Mouse (Mus musculus): ENCODE measurements at regions not wholly inside any gene's neighbourhood (a gene's known extent, or its start where the extent isn't known, plus 50 kb on each side); places are given as distances from the start of the nearest gene placed in this dataset.

- Histone ChIP-seq H3K9me3 (ENCODE audit: control insufficient read depth, low read length) (no peaks in the 10 kb centered on the region), H3K36me3 (ENCODE audit: control insufficient read depth, insufficient read depth, low read length) (no peaks in the 10 kb centered on the region), H3K27ac (ENCODE audit: low read length) (no peak overlapping the region), H3K4me2 (ENCODE audit: low read depth, low read length) (no peak overlapping the region), H3K27me3 (ENCODE audit: control insufficient read depth, insufficient read depth, low read depth, low read length) (no peaks in the 10 kb centered on the region), H3K4me1 (replicated peaks; ENCODE audit: control insufficient read depth, insufficient read depth, low read length) (no peaks in the 10 kb centered on the region), H3K4me3 (ENCODE audit: low read length) (no peak overlapping the region), H3K9ac (ENCODE audit: low read length) (no peak overlapping the region)
- WGBS: 22% methylated on average over 2 of the region's 2 CpGs
- ATAC-seq (ENCODE audit: low read depth): no peak
These were observed 462.1 kb downstream of the Fut8 start for GRCm38 (mm10) chr12:77699896-77700605.

- ATAC-seq (ENCODE audit: low read depth): no peak
- no peak overlapping the region for H3K4me2 ChIP-seq (ENCODE audit: low read depth, low read length)
- no peak overlapping the region for H3K9ac ChIP-seq (ENCODE audit: low read length)
- H3K9me3 ChIP-seq (ENCODE audit: control insufficient read depth, low read length): no peaks in the 10 kb centered on the region
- H3K36me3 ChIP-seq (ENCODE audit: control insufficient read depth, insufficient read depth, low read length): no peaks in the 10 kb centered on the region
- WGBS: 59% methylated on average over 7 of the region's 7 CpGs
- H3K4me3 ChIP-seq (ENCODE audit: low read length): no peak overlapping the region
- H3K4me1 ChIP-seq (replicated peaks; ENCODE audit: control insufficient read depth, insufficient read depth, low read length): no peaks in the 10 kb centered on the region
- no peaks in the 10 kb centered on the region for H3K27me3 ChIP-seq (ENCODE audit: control insufficient read depth, insufficient read depth, low read depth, low read length)
- no peak overlapping the region for H3K27ac ChIP-seq (ENCODE audit: low read length)
These were observed 477.6 kb downstream of the Fut8 start for GRCm38 (mm10) chr12:77715506-77715905.

- Histone ChIP-seq H3K27ac (ENCODE audit: low read length) (no peak overlapping the region), H3K4me1 (replicated peaks; ENCODE audit: control insufficient read depth, insufficient read depth, low read length) (no peaks in the 10 kb centered on the region), H3K4me2 (ENCODE audit: low read depth, low read length) (no peak overlapping the region), H3K27me3 (ENCODE audit: control insufficient read depth, insufficient read depth, low read depth, low read length) (no peaks in the 10 kb centered on the region), H3K9me3 (ENCODE audit: control insufficient read depth, low read length) (no peaks in the 10 kb centered on the region), H3K9ac (ENCODE audit: low read length) (no peak overlapping the region), H3K36me3 (ENCODE audit: control insufficient read depth, insufficient read depth, low read length) (no peaks in the 10 kb centered on the region), H3K4me3 (ENCODE audit: low read length) (no peak overlapping the region)
- ATAC-seq (ENCODE audit: low read depth): no peak
- WGBS: 34% methylated on average over 2 of the region's 2 CpGs
These were observed 478.1 kb downstream of the Fut8 start for GRCm38 (mm10) chr12:77715979-77716378.

- H3K36me3 ChIP-seq (ENCODE audit: control insufficient read depth, insufficient read depth, low read length): no peaks in the 10 kb centered on the region
- no peak overlapping the region for H3K27ac ChIP-seq (ENCODE audit: low read length)
- no peak overlapping the region for H3K9ac ChIP-seq (ENCODE audit: low read length)
- no peaks in the 10 kb centered on the region for H3K9me3 ChIP-seq (ENCODE audit: control insufficient read depth, low read length)
- ATAC-seq (ENCODE audit: low read depth): no peak
- no peaks in the 10 kb centered on the region for H3K4me1 ChIP-seq (replicated peaks; ENCODE audit: control insufficient read depth, insufficient read depth, low read length)
- H3K4me2 ChIP-seq (ENCODE audit: low read depth, low read length): no peak overlapping the region
- H3K27me3 ChIP-seq (ENCODE audit: control insufficient read depth, insufficient read depth, low read depth, low read length): no peaks in the 10 kb centered on the region
- WGBS: 49% methylated on average over 4 of the region's 4 CpGs
- H3K4me3 ChIP-seq (ENCODE audit: low read length): no peak overlapping the region
These were observed 466.3 kb upstream of the Gm6657 start for GRCm38 (mm10) chr12:77727766-77728165.

GRCm38 (mm10) chr12:77739047-77739760, 454.8 kb upstream of the Gm6657 start:
- H3K36me3 ChIP-seq (ENCODE audit: control insufficient read depth, insufficient read depth, low read length): no peaks in the 10 kb centered on the region
- ATAC-seq (ENCODE audit: low read depth): no peak

GRCm38 (mm10) chr12:77742716-77743115, 451.3 kb upstream of the Gm6657 start:
- Histone ChIP-seq H3K9ac (ENCODE audit: low read length) (no peak overlapping the region), H3K9me3 (ENCODE audit: control insufficient read depth, low read length) (no peaks in the 10 kb centered on the region), H3K4me2 (ENCODE audit: low read depth, low read length) (no peak overlapping the region), H3K4me1 (replicated peaks; ENCODE audit: control insufficient read depth, insufficient read depth, low read length) (no peaks in the 10 kb centered on the region), H3K4me3 (ENCODE audit: low read length) (no peak overlapping the region), H3K27ac (ENCODE audit: low read length) (no peak overlapping the region), H3K36me3 (ENCODE audit: control insufficient read depth, insufficient read depth, low read length) (no peaks in the 10 kb centered on the region), H3K27me3 (ENCODE audit: control insufficient read depth, insufficient read depth, low read depth, low read length) (no peaks in the 10 kb centered on the region)
- 52% methylated on average over 3 of the region's 3 CpGs for WGBS
- ATAC-seq (ENCODE audit: low read depth): no peak

More at GRCm38 (mm10) chr12:77739047-77739760, 454.8 kb upstream of the Gm6657 start:
- 56% methylated on average over 6 of the region's 6 CpGs for WGBS
- H3K9ac ChIP-seq (ENCODE audit: low read length): no peak overlapping the region
- no peak overlapping the region for H3K27ac ChIP-seq (ENCODE audit: low read length)
- no peak overlapping the region for H3K4me3 ChIP-seq (ENCODE audit: low read length)
- H3K4me1 ChIP-seq (replicated peaks; ENCODE audit: control insufficient read depth, insufficient read depth, low read length): no peaks in the 10 kb centered on the region
- H3K9me3 ChIP-seq (ENCODE audit: control insufficient read depth, low read length): no peaks in the 10 kb centered on the region
- H3K4me2 ChIP-seq (ENCODE audit: low read depth, low read length): no peak overlapping the region
- no peaks in the 10 kb centered on the region for H3K27me3 ChIP-seq (ENCODE audit: control insufficient read depth, insufficient read depth, low read depth, low read length)

GRCm38 (mm10) chr12:77749438-77750007, 444.5 kb upstream of the Gm6657 start:
- ATAC-seq (ENCODE audit: low read depth): no peak
- Histone ChIP-seq H3K27me3 (ENCODE audit: control insufficient read depth, insufficient read depth, low read depth, low read length) (no peaks in the 10 kb centered on the region), H3K4me3 (ENCODE audit: low read length) (no peak overlapping the region), H3K27ac (ENCODE audit: low read length) (no peak overlapping the region), H3K9ac (ENCODE audit: low read length) (no peak overlapping the region), H3K9me3 (ENCODE audit: control insufficient read depth, low read length) (no peaks in the 10 kb centered on the region), H3K36me3 (ENCODE audit: control insufficient read depth, insufficient read depth, low read length) (no peaks in the 10 kb centered on the region), H3K4me1 (replicated peaks; ENCODE audit: control insufficient read depth, insufficient read depth, low read length) (no peaks in the 10 kb centered on the region), H3K4me2 (ENCODE audit: low read depth, low read length) (no peak overlapping the region)
- 80% methylated on average over 3 of the region's 3 CpGs for WGBS

GRCm38 (mm10) chr12:77752181-77752580, 441.9 kb upstream of the Gm6657 start:
- no peak overlapping the region for H3K4me3 ChIP-seq (ENCODE audit: low read length)
- no peak overlapping the region for H3K4me2 ChIP-seq (ENCODE audit: low read depth, low read length)
- no peaks in the 10 kb centered on the region for H3K4me1 ChIP-seq (replicated peaks; ENCODE audit: control insufficient read depth, insufficient read depth, low read length)
- WGBS: 86% methylated on average over 5 of the region's 5 CpGs
- no peaks in the 10 kb centered on the region for H3K36me3 ChIP-seq (ENCODE audit: control insufficient read depth, insufficient read depth, low read length)
- H3K9me3 ChIP-seq (ENCODE audit: control insufficient read depth, low read length): no peaks in the 10 kb centered on the region
- H3K27ac ChIP-seq (ENCODE audit: low read length): no peak overlapping the region
- no peaks in the 10 kb centered on the region for H3K27me3 ChIP-seq (ENCODE audit: control insufficient read depth, insufficient read depth, low read depth, low read length)
- ATAC-seq (ENCODE audit: low read depth): no peak
- H3K9ac ChIP-seq (ENCODE audit: low read length): no peak overlapping the region

- no peaks in the 10 kb centered on the region for H3K4me1 ChIP-seq (replicated peaks; ENCODE audit: control insufficient read depth, insufficient read depth, low read length)
- no peaks in the 10 kb centered on the region for H3K36me3 ChIP-seq (ENCODE audit: control insufficient read depth, insufficient read depth, low read length)
- whole genome bisulfite sequencing: 33% methylated on average over 7 of the region's 7 CpGs
- ATAC-seq (ENCODE audit: low read depth): no peak
- H3K4me2 ChIP-seq (ENCODE audit: low read depth, low read length): no peak overlapping the region
- no peaks in the 10 kb centered on the region for H3K27me3 ChIP-seq (ENCODE audit: control insufficient read depth, insufficient read depth, low read depth, low read length)
- H3K4me3 ChIP-seq (ENCODE audit: low read length): no peak overlapping the region
- H3K27ac ChIP-seq (ENCODE audit: low read length): no peak overlapping the region
- no peaks in the 10 kb centered on the region for H3K9me3 ChIP-seq (ENCODE audit: control insufficient read depth, low read length)
- H3K9ac ChIP-seq (ENCODE audit: low read length): no peak overlapping the region
These were observed 438.0 kb upstream of the Gm6657 start for GRCm38 (mm10) chr12:77756021-77756420.

Data from lung, embryonic 16.5 days (tissue).